Mouse (Mus musculus) induced T-regulatory cell, adult 2 months (primary cell): ENCODE measurements around the gene Vmn1r1.

Experiments
- DNase-seq: peaks from one replicate; pipeline ENCODE4 v3.0.0-alpha.2; 2012; ENCODE audit warnings: low read depth

Gene Vmn1r1

DNA sequence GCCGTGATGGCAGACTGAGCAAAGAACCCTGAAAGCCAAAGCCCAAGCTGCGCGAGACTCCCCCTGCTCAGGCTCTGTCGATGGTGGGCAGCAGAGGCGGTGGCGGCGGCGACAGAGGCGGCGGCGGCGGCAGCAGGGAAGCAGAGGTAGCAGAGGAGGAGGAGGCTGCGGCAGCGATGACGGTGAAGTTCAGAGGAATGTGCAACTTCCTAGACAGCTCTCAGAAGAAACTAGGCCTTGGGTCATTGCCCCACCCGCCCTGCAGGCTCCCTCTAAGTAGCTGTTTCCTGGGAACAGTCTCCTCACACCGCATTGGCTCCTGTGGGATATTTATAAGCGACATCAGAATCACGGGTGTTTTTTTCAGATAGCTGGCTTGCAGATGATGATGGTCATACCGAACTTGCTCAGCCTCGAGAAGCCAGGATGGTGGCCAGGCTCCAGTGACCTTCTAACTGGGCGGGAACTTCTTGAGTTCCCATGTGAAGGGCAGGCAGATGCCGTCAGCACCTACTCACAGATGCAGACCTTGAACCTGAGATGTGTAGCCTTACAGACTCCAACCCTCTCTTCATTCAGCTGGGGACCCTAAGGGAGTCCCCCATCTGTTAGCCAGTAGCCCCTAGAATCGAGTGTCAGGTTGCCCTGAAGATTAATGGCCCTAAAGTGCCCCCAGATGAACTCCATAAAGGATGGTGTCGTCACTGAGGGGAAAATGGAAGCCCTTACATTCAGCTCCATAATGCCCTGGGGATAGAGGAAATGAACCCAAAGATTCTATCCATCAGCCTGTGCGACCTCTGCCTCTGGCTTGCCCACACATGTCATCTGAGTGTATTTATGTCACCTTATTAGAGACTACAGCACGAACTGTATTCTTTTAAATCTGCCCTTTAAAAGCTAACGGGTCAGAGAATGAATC, 26.8 kb downstream of the Vmn1r1 start:
- no peak for DNase-seq

DNA sequence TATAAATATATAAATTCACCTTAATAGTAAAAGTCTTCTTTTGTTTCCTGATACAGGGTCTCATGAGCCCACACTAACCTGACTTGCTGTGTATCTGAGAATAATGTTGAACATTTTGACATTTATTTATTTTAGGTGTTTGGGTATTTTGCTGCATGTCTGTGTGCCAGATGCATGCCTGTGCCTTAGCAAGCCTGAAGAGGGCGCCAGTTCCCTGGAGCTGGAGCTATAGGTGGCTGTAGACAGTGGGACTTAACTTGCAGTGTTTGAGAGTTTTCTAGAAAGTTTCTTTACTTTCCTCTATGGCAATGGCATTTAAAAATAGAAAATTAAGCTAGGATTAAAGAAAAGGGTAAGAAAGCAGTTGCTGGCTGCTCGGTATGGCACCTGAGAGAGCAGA, 33.5 kb downstream of the Vmn1r1 start:
- peak; percentile 64 for DNase-seq

DNA sequence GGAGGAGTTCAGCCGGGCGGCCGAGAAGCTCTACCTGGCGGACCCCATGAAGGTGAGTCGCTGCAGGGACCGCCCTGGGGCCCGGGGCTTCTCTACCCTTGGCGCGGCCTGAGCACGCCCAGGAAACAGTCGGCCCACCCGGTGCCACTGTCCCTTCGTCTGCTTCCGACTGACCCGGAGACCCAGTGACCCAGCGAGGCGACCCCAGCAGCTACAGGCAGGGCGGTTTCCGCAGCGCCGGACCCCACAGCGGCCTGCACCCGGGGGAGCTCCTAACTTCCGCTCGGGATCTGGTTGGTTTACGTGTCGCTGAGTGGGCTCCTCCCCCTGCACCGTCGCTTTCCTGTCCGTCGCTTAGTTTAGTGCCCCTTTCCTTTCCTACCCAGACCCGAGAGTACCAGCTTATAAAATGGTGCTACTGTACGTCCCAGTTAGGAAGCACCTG, 39.3 kb downstream of the Vmn1r1 start:
- peak; percentile 93 for DNase-seq

DNA sequence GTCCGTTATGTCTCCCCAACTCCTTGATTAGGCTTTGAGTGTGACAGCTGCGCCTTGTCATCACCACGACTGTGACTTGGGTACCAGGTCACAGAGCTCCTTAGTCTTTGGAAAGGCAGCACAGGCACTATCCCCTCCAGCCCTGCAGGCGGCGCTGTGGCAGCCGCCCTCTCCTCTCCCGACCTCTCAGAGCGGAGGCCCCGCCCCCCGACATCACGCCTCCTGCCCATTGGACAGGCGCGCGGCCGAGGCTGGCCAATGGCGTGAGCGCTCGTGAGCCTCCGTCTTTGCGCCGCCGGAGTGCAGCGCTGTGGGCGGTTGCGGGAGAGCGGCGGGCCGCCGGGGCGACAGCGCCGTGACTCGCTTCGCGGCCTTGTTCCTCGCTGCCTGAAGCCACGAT, 39.8 kb downstream of the Vmn1r1 start, which contains the start of gene Srp9:
Gene Srp9 (plus strand): TSS at position 232 of the 400 bp plus-strand sequence.
- DNase-seq, result peak; percentile 99

DNA sequence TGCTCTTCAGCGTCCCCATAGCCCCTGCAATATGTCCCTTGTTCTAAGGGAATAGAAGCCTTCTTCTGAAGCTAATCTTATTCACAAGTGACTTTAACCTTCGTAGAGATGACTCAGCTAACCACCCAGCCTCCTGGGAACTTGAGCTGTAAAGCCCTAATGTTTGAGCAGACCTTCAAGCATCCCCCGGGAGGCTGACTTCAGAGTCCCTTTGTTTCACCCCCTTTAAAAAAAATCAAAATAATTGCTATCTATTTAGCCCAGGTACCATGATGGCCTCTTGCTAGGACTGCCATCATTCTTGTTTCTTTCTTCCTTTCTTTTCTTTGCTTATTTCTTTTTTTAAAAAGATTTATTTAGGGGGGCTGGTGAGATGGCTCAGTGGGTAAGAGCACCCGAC, 41.9 kb downstream of the Vmn1r1 start:
- DNase-seq, result no peak

DNA sequence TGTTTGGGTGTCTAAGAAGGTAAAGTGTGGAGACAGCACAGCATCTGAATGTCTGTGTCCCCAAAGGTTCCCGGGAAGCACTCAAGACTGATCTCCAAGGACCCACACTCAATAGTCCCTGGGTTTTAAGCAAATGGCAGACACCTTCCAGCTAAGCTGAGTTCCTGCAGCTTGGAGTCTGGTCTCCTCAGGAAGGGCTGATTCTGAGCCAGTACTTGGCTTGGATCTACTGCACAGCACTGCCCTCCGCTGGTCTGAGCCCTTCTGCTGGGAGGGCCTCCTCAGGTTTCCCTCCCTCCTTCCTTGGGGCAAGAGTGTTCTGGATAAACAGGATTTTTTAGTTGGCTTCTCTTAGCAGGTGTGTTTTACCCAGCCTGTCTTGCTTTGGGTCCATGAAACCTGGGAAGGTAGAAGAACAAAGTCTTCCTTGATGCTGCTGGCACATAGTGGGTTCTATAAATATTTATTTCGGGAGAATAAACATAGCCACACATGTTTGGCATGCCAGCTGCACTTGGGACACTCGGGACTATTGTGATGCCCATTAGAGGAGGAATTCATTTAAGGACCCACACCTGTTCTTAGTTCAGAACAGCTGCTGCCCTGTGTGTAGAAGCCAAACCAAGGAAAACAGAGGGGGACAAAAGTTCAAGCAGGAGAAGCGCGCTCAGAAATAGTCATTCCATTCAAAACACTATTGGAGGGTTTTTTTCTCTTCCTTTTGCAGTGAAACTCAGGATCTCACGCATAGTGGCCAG, 48.5 kb downstream of the Vmn1r1 start:
- no peak for DNase-seq

DNA sequence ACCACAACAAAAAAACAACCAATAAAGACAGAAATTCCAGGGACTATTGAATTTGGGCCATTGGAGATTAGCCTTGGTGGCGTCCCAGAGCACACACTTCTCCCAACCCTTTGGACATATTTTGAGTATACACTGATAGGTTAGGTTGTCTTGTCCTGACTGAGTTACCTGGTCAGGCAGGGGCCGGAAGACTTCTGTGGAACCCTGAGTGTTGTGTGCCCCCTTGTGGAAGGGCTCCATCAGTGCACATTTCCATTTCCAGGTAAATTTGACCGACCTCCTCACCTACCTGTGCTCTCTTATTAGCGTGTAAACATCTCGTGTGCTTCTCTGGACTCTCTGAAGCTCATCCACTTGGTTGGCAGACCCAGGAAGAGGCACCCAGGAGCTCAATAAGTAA, 49.1 kb downstream of the Vmn1r1 start:
- DNase-seq, result peak; percentile 78

DNA sequence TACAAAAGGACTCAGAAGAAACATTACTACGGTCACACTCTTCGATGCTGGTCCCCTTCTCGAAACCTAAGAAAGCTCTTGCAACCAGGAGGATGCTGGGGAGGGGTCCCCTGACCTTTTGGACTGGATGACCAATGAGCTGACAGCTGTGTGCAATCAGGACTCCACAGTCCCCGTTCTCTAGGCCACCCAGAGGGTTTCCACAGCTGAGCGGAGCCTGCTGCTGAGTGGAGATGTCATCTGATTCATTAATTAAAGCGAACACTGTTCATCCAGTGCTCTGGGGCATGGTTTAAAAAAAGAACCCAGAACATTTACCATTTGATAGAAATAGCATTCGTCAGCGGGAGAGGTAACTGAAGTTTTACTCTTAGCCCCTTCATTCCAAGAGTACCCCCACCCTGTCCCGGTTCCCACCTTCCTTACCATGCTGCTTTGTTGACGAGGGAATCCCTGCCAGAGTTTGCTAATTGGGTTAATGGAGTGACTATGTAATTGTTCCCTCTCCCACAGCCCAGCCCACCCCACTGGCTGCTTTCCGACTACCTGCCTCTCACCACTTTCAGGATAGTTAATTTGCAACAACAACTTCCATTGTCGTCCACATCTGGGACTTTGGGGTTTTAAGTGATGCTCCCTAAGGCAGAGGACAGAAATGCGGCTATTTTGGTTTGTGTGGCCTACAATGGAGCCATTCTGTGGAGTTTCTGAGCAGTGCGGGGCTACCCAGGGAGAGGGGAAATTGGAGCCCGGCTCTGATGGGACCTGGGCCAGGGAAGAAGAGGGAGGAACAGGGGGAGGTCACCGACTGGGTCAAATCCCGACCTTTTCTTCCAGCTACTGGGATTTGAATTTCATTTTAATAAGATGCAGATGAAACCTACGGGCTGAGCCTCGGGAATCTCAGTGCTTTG, 50.4 kb downstream of the Vmn1r1 start:
- no peak for DNase-seq

DNA sequence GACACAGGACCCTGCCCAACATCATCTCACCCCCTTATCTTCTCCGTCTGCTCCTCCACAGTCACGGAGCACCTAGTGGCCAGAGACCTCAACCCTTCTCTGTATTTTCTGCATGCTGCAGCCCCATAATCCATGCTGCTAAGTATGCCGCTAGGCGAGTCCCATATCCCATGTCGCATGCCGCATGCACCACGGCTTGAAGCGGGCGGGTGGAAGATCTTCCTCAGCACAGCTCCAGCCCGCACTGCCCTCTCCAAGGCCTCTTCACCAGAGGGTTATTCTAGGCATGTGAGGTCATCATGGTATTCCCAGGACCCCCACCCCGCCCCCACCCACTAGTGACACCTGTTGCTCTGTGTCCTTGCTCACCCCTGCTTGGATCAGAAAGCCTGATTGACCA, 51.2 kb downstream of the Vmn1r1 start:
- DNase-seq, result no peak

DNA sequence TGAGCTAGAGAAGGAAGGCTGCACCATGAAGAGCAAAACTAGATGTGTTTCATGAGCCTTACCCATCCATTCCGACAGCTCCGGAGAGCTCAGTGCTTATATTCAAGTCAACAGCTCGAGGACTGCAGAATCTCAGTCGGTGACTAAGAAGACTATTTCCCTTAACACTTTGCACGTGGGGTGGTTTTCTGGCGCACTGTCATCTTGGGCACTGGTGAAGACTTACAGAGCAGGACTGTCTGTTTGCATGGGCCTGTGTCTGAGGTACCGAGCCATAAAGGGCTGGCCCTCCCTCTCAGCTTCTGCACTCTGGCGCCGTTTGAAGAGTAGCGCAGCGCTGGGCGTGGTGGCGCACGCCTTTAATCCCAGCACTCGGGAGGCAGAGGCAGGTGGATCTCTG, 51.9 kb downstream of the Vmn1r1 start:
- DNase-seq, result no peak

DNA sequence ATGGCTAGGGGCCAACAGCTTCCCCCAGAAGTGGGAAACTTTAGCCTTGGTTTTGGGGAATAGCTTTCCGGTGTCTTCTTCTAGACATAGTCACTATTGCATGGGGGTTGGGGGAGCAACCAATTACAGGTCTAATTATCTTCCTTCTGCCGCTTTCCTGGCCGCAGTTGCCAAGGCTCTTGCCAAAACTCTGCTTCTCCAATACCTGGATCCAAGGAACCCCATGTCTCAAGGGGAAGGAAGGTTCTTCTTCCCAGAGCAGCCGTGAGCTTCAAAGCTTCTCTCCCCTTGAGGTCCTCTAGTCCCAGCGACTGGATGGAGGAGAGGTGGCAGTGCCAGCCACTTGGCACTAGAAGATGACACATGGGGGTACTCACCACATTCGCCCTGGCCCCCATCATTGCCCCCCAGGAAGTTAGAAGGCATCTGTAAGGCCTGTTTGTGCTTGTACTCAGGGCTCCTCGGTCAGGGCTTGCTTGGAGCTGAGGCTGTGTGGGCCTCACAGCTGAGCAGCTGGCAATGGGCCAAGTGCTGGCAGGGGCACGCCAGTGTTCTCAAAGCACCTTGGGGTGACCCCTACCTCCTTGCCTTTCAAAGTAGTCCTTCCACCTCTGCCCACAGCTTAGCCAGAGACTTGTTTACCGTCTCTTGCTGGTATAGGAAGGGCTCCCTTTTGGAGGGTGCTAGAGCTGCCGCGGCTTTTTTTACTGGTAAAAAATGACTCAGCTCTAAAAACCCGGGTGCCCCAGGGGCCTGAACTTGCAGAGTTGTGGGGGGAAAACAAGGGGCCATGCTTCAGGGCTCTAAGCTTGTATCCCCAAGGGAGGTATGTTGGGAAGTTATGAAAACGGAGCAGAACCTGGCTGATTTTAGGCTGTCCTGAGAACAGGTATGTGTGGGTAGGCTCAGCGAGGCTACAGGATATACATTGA, 52.6 kb downstream of the Vmn1r1 start:
- DNase-seq, result peak; percentile 51

DNA sequence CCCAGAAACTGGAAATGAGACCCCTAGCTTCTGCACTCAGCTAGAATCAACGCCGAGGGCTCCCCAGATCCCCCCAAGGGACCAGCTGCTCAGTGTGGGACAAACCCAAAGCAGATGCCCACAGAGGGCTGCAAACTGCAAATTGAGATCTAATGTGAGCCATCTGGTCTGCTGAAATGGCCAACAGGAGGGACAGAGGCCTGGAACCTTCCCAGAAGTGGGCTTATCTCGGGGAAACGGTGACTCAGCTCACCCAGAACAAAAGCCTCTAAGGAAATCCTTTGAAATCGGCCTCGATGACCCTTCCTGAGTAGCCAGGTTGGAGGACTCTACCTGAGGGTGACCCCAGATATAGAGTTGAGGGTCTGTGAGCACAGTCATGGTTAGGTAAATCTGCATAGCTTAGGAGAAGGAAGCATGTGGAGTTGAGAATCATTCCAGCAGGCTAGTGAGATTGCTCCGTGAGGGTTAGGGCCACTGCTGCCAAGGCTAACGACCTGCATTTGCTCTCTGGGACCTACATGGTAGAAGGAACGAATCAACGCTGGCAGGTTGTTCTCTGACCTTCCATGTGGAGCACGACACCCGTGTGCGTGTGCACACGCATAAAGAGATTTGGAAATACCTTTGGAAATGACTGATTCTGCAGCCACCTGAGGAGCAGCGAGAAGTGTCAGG, 53.4 kb downstream of the Vmn1r1 start:
- DNase-seq, result no peak

DNA sequence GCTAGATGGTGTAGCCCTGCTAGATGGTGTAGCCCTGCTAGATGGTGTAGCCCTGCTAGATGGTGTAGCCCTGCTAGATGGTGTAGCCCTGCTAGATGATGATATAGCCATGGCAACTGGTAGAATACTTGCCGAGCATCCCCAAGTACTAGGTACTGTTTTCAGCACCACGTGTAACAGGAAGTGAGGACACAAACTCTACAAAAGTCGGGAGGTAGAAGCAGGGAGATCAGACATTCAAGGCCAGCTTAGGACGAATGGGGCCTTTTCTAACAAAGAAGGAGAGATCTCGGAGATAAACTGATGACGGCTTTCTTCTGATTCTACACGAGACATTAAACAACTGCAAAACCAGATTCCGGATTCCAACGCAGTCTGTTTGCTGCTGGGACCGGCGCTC, 54.1 kb downstream of the Vmn1r1 start:
- DNase-seq, result no peak

DNA sequence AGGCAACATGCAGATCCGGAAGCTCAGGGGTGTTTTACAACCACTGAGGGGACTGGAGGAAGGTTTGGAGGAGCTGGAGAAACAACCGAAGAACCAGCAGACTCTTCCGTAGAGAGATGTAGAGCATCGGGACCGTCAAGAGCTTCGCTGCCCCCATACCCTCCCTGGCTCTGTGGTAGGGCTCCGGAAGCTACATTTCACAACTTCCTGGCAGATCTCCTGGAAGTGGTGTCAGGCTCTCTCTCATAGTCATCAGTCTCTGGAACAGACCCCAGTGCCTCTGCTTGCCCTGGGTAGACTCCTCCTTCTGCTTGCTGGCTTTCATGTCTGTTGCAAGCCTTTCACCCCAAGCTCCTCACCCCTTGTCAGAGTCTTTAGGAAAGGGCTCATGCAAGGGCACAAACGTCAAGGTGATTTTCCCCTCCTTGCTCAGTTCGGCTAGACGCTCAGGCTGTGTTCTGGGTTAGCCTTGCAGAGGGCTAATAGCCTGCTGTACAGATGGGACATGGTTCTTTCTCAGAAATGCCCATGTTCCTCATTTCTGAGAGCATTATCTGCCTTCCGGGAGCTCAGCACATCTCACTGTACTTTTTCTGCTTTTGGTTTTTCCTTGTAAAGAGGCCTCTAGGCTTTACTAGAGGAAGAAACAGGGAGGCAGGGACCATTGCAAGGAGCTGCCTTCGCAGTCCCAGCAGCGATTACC, 55.7 kb downstream of the Vmn1r1 start:
- peak; percentile 64 for DNase-seq

DNA sequence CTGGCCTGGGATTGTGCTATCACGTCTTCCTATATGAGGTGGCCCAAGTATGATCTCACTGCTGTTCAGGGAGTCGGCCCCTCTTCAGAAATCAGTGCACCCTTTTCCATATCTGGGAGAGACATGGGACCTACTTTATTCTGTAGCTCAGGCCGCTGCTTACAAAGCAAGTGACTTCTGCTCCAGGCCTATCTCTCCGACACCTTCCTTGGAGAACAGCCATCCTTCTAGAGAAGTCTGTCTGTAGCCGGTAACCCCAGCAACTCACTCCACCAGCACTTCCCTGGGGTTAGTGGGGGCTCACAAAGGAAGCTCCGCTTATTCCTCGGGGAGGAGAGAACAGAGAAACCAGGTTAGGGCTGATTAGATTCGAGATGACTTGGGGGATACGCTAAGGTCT, 57.0 kb downstream of the Vmn1r1 start:
- DNase-seq, result no peak

DNA sequence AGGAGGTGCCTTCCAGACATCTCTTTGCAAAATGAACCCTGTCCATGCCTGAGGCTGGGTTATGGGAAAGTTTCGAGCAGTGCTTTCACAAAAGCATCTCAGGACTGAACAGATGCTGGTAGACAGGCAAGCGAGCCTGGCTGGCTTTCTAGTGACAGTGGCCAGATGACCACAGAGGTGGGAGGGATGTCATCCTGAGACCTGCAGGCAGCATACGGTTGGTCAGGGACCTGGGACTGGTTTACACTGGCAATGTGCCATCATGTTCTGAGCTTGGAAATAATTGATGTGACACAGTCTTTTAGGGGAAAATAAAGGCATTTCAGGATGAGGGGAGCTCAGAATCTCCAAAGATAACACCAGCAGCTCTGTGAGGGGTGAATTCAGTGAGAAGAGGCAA, 59.3 kb downstream of the Vmn1r1 start:
- DNase-seq, result no peak
